Mouse (Mus musculus): ENCODE data around the gene Hells. TPM values are rescaled to one million over a fixed set of nuclear protein-coding genes. Genes with fewer than 3 reads are reported as not detected.

Hells gene
- total RNA-seq, 2 experiments from 2014 or later, result 4.7 to 5.3 TPM

DNA sequence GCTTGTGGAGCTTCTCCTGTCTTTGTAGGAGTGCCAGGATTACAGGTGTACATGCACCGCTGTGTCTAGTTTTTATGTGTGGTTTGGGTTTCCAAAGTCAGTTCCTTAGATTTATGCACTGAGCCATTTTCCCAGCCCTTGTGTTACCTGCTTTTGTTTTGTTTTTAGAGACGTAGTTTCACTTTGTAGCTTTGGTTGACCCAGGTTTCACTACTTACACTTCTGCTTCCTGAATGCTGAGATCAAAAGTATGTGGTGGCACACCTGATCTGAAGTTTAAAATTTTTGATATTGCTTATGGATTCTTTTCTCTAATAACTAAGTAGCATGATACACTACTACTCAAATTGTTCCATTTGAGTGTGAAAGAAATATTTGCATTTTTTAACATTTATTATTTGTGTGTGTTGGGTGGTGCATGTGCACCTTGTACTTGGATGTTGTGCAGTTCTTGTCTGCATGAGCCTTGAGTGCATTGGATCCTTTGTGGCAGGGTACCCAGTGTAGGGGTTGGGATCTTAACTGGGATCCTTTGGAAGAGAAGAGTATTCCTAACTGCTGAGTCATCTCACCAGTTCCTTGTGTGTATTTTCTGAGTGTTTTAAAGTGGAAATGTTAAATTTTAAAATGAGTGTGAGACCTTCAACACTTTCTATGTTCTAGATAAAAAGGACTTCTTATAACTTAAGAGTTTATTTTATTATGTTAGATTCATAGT is 14.0 kb downstream of the Hells start:
- H3K4me3 ChIP-seq, result no peak overlapping the region
- no peak for DNase-seq (ENCODE audit: extremely low spot score in 1 of 2, low spot score in 2 of 2)
- intact Hi-C loops (cut with DNase I), result no loop called here

GRCm38 (mm10) chr19:38970741-38971140 is 40.0 kb downstream of the Hells start:
- TF ChIP-seq CTCF (IDR thresholded peaks at IDR 0.05), result no peak
- no peak for DNase-seq (ENCODE audit: extremely low spot score in 1 of 2, low spot score in 2 of 2)
- H3K4me3 ChIP-seq, result no peak overlapping the region
- H3K27ac ChIP-seq, result no peak overlapping the region
- intact Hi-C loops (cut with DNase I), result no loop called here

More for the DNA sequence above, 14.0 kb downstream of the Hells start:
- TF ChIP-seq CTCF (IDR thresholded peaks at IDR 0.05), result no peak
- H3K27ac ChIP-seq, result no peak overlapping the region

DNA sequence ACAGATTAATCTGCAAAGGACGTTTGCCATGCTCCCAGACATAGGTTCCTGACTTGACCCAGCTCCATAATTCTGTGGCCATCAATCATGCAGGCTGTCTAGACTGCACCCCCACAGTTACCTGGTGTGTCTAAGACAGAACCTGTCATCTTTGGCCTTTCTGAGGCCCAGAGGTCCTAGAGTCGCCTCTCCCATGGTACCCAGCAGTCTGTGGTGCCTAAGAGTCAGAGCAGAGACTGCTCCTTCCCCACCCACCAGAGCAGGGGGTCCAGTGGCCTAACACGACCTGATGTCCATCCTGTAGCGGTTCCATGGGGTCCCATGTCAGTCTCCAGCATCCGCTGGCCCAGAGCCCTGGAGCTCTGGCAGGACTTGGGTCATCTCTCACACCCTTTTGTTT is 41.9 kb downstream of the Hells start:
- intact Hi-C loops (cut with DNase I), result no loop called here
- no peak for TF ChIP-seq CTCF (IDR thresholded peaks at IDR 0.05)
- no peak for DNase-seq (ENCODE audit: extremely low spot score in 1 of 2, low spot score in 2 of 2)
- no peak overlapping the region for H3K4me3 ChIP-seq
- H3K27ac ChIP-seq, result no peak overlapping the region

DNA sequence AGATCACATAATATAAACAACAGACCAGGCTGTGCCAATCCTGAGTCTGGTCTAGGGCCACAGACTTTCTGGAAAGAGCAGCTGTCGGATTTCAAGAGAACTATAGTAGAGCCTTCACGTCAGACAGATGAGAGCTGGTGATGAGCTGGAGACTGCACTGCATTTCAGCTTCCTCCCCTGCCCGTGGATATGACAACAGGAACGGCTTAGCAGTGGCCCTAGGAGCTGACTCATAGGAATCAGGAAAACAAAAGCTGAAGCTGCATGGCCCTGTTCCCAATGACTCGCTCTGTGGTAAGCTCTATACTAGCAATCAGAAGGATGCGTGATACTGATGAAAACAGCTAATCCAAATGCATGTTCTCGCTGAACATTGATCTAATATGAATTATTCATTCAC is 43.0 kb downstream of the Hells start:
- DNase-seq (ENCODE audit: extremely low spot score in 1 of 2, low spot score in 2 of 2), result no peak
- Histone ChIP-seq H3K4me3 (no peak overlapping the region), H3K27ac (no peak overlapping the region)
- intact Hi-C loops (cut with DNase I), result no loop called here
- no peak for TF ChIP-seq CTCF (IDR thresholded peaks at IDR 0.05)

- Histone ChIP-seq H3K27ac (no peak overlapping the region), H3K4me3 (no peak overlapping the region)
Observed at GRCm38 (mm10) chr19:38976269-38976668, 45.6 kb downstream of the Hells start.

DNA sequence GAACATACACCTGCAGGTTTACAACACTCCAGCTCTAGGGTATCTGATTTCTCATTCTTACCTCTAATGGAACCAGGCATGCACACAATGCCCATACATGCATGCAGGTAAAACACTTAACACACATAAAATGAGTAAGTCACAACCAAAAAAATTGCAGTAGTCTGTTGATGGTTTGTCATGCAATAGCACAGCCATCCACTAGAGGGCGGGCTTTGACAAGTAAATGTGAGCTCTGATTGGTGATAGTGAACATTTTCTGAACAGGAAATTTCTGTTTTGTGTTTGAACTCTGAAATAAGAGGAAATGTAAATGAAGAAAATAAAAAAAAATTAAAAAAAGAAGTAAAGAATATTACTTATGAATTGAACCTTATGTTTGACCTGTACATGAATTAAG is 51.3 kb downstream of the Hells start:
- intact Hi-C loops (cut with DNase I), result loop anchor here (1.0 to 10.0 kb wide), 4 partner anchors 953 to 1563 kb away; no protein-coding TSS in a partner anchor
- H3K27ac ChIP-seq, result no peak overlapping the region
- TF ChIP-seq CTCF (IDR thresholded peaks at IDR 0.05), result peak; percentile 90
- peak; percentile 61 to 76 for DNase-seq (ENCODE audit: extremely low spot score in 1 of 2, low spot score in 2 of 2)
- no peak overlapping the region for H3K4me3 ChIP-seq

More at GRCm38 (mm10) chr19:38976269-38976668, 45.6 kb downstream of the Hells start:
- DNase-seq (ENCODE audit: extremely low spot score in 1 of 2, low spot score in 2 of 2), result no peak
- no peak for TF ChIP-seq CTCF (IDR thresholded peaks at IDR 0.05)
- intact Hi-C loops (cut with DNase I), result no loop called here

DNA sequence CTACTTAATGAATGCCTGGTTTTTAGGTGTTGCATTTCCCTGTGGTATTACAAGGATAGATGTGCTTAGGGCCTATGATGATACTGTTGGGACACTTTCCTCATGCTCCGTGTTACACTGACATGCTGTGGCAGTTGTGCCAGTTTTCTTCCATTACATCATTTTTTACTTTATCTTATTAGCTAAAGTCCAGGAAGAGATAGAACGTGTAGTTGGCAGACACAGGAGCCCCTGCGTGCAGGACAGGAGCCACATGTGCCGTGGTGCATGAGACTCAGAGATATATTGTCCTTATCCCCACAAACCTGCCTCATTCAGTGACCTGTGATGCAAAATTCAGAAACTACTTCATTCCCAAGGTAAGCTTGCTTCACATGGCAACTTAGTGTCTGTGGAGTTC is 67.5 kb downstream of the Hells start:
- intact Hi-C loops (cut with DNase I), result no loop called here

DNA sequence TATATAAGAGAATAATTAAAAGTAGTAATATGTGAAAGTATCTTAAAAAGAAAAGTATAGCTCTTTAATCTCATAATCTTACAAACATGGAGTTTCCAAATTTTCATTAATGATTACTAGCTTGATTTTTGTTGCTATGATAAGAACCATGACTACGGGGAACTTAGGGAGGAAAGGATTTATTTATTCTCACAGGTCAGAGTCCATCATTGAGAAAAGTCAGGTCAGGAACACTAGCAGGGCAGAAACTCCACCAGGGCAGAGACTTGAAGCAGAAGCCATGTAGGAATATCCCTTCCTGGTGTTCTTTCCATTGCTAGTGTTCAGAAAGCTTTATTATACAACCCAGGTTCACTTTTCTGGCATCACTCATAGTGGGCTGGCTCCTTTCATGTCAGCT is 68.0 kb downstream of the Hells start:
- no peak overlapping the region for H3K4me3 ChIP-seq
- TF ChIP-seq CTCF (IDR thresholded peaks at IDR 0.05), result no peak
- DNase-seq (ENCODE audit: extremely low spot score in 1 of 2, low spot score in 2 of 2), result no peak
- intact Hi-C loops (cut with DNase I), result no loop called here
- H3K27ac ChIP-seq, result no peak overlapping the region

More for the DNA sequence above, 67.5 kb downstream of the Hells start:
- no peak overlapping the region for H3K4me3 ChIP-seq
- TF ChIP-seq CTCF (IDR thresholded peaks at IDR 0.05), result no peak
- DNase-seq (ENCODE audit: extremely low spot score in 1 of 2, low spot score in 2 of 2), result no peak
- no peak overlapping the region for H3K27ac ChIP-seq

DNA sequence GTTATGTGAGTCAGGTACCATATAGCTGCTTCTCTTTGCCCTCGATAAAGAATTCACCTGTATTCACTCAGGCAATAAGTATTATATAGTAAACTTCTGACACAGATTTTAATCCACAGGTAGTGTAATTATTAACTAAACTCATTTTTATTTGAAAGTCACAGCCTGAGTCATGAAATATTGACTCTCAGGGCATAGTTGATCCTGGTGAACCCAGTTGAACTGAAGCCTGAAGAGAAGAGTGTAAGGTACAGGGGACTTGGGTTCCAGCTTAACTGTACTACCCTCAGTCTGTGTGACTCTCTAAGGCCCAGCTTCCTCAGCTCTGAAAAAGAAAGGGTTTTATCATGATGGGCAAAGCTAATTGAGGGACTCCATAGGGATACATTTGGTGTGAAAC is 74.4 kb downstream of the Hells start:
- TF ChIP-seq CTCF (IDR thresholded peaks at IDR 0.05), result no peak
- DNase-seq (ENCODE audit: extremely low spot score in 1 of 2, low spot score in 2 of 2), result no peak
- H3K27ac ChIP-seq, result no peak overlapping the region
- H3K4me3 ChIP-seq, result no peak overlapping the region
- intact Hi-C loops (cut with DNase I), result no loop called here

GRCm38 (mm10) chr19:39006715-39007114 is 76.0 kb downstream of the Hells start, which contains the start of gene Cyp2c55:
TSS of gene Cyp2c55 (plus strand) at chr19:39007019.
- intact Hi-C loops (cut with DNase I), result no loop called here
- no peak within 1 kb of the TSS for H3K27ac ChIP-seq
- H3K4me3 ChIP-seq, result no peak within 1 kb of the TSS
- no peak for TF ChIP-seq CTCF (IDR thresholded peaks at IDR 0.05)
- DNase-seq (ENCODE audit: extremely low spot score in 1 of 2, low spot score in 2 of 2), result no peak

Small RNA genes lying within 50 kb of the gene (microRNA-seq; reads per million reads assigned to microRNA genes)
- gene Gm23800, result 0 reads per million in 2 experiments

Other genes starting within 250 kb of the Hells start
- 10 to 100 TPM; 13.4 to 14.6 TPM for gene Noc3l, start 111.7 kb upstream of the Hells start, total RNA-seq (2021)
- 10 to 100 TPM; 11.6 to 13.3 TPM for gene Tbc1d12, start 94.3 kb upstream of the Hells start, total RNA-seq (2021)
- gene Cyp2c55, start 76.1 kb downstream of the Hells start, total RNA-seq (2021), result under 1 TPM; 0.16 to 0.40 TPM
- under 1 TPM in 1 of 2 experiments, not detected in 1; 0.35 TPM for gene Cyp2c65, start 130.1 kb downstream of the Hells start, total RNA-seq (2021)
- gene Cyp2c66, start 183.0 kb downstream of the Hells start, total RNA-seq (2021), result not detected

Measured in left cerebral cortex, adult 2 months (tissue).